Mouse (Mus musculus) limb, embryonic 10.5 days (tissue): ENCODE results near the gene Anln. TPM values are rescaled to one million over a fixed set of nuclear protein-coding genes. Genes with fewer than 3 reads are reported as not detected.

ENCODE experiments used
- DNase-seq: peaks from one replicate; pipeline ENCODE4 v3.0.0-alpha.2; 2017; ENCODE audit warnings: low spot score
- H3K27ac ChIP-seq: fragments of 300-500 bp; sonication (generic); 2 replicates; pipeline ENCODE4 v1.5.1; 2016; ENCODE audit warnings: mild to moderate bottlenecking
- H3K27me3 ChIP-seq: fragments of 300-500 bp; sonication (generic); 2 replicates; pipeline ENCODE4 v1.6.1; 2016; ENCODE audit warnings: low read depth, mild to moderate bottlenecking; ENCODE audit not compliant: poor library complexity, severe bottlenecking
- H3K36me3 ChIP-seq: fragments of 300-500 bp; sonication (generic); 2 replicates; pipeline ENCODE4 v1.6.1; 2016; ENCODE audit warnings: mild to moderate bottlenecking, moderate library complexity
- H3K4me1 ChIP-seq: fragments of 300-500 bp; sonication (generic); 2 replicates; pipeline ENCODE4 v1.6.1; 2016
- H3K4me3 ChIP-seq: fragments of 300-500 bp; sonication (generic); 2 replicates; pipeline ENCODE4 v1.5.1; 2016; ENCODE audit warnings: mild to moderate bottlenecking, moderate library complexity
- H3K9me3 ChIP-seq: fragments of 300-500 bp; sonication (generic); replicated peaks from 2 replicates; pipeline ENCODE4 v1.6.1; 2016; ENCODE audit warnings: mild to moderate bottlenecking
- WGBS: fragments of 180-500 bp; shearing (Covaris S2); methylation state at CpG from one replicate; pipeline ENCODE4 v1.1.7; 2016; 5-methylcytosine and 5-hydroxymethylcytosine counted together
- polyA plus RNA-seq: library from polyadenylated mRNA; unstranded; fragments of >200 nt; fragmentation: Nextera tagmentation; extraction: Ambion mirVana; gene quantifications from 2 replicates; pipeline ENCODE4 v1.2.1, GENCODE M21; 2016

The Anln gene
- polyA plus RNA-seq, 1 experiment from 2014 or later: 48.6 TPM

GRCm38 (mm10) chr9:22389736-22390245 is 803 bp upstream of the Anln start:
- Histone ChIP-seq H3K27ac (peak overlapping the region; percentile 90), H3K36me3 (peaks cover 13% of the 10 kb centered on the region), H3K4me3 (peak overlapping the region; percentile 95), H3K27me3 (no peaks in the 10 kb centered on the region), H3K9me3 (no peaks in the 10 kb centered on the region), H3K4me1 (peaks cover 23% of the 10 kb centered on the region)
- no peak for DNase-seq
- 71% methylated on average over 6 of the region's 6 CpGs for WGBS

GRCm38 (mm10) chr9:22388401-22388980 is 497 bp downstream of the Anln start:
- Histone ChIP-seq H3K4me1 (peaks cover 23% of the 10 kb centered on the region), H3K27me3 (no peaks in the 10 kb centered on the region), H3K4me3 (peak overlapping the region; percentile 95), H3K36me3 (peaks cover 21% of the 10 kb centered on the region), H3K27ac (peak overlapping the region; percentile 90), H3K9me3 (no peaks in the 10 kb centered on the region)
- DNase-seq: no peak
- WGBS: 0% methylated on average over 37 of the region's 41 CpGs

DNA sequence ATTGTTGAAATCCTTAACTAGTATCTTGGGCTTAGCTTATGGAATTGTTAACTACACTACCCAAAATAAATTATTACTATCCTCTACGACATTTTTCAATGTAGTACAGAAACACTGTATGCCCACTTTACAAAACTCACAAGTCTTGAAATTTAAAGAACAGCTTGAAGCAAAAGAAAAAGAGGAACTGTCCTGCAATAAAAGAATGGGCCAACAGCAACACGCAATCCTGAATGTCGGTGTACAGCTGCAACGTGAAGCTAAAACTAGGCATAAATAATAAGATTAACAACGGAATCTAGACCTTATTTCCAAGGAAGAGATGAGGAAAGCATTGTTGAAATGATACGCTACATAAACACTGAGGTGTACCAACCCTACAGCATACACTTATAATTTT is 1.1 kb downstream of the Anln start:
- Histone ChIP-seq H3K4me3 (peak overlapping the region; percentile 95), H3K4me1 (peaks cover 23% of the 10 kb centered on the region), H3K27ac (peak overlapping the region; percentile 90), H3K27me3 (no peaks in the 10 kb centered on the region), H3K36me3 (peaks cover 27% of the 10 kb centered on the region), H3K9me3 (no peaks in the 10 kb centered on the region)
- no peak for DNase-seq
- 31% methylated on average over 6 of the region's 6 CpGs for WGBS

- H3K4me1 ChIP-seq: peaks cover 23% of the 10 kb centered on the region
- H3K27me3 ChIP-seq: no peaks in the 10 kb centered on the region
- no peak for DNase-seq
- WGBS: 90% methylated on average over 2 of the region's 2 CpGs
- H3K27ac ChIP-seq: no peak overlapping the region
- peaks cover 47% of the 10 kb centered on the region for H3K36me3 ChIP-seq
- no peak overlapping the region for H3K4me3 ChIP-seq
- H3K9me3 ChIP-seq: no peaks in the 10 kb centered on the region
These were observed 3.1 kb downstream of the Anln start for GRCm38 (mm10) chr9:22385890-22386289.

DNA sequence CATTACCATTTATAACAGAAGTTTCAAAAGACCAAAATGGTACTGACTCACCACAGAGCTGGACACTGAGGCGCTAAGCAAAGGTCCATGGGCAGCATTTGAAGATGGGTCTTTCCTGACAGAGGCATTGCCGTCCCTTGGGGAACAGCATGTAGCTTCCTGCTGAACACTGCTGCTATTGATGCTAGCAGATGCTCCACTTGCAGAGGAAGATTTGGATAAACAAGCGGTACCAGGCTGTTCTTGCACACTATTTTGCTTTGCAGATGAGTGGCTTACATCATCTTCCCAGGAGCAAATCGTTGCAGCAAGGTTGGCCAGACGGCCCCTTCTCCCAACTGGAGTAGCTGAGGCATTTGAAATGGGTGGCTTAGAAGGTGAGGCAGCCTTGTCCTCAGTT is 12.9 kb downstream of the Anln start:
- Histone ChIP-seq H3K36me3 (peaks cover 96% of the 10 kb centered on the region), H3K4me1 (no peaks in the 10 kb centered on the region), H3K27ac (no peak overlapping the region), H3K4me3 (no peak overlapping the region), H3K9me3 (0 out of 2 replicates have a peak, but pooled peaks cover 1% of the 10 kb centered on the region), H3K27me3 (no peaks in the 10 kb centered on the region)
- 91% methylated on average over 5 of the region's 5 CpGs for WGBS
- DNase-seq: no peak

DNA sequence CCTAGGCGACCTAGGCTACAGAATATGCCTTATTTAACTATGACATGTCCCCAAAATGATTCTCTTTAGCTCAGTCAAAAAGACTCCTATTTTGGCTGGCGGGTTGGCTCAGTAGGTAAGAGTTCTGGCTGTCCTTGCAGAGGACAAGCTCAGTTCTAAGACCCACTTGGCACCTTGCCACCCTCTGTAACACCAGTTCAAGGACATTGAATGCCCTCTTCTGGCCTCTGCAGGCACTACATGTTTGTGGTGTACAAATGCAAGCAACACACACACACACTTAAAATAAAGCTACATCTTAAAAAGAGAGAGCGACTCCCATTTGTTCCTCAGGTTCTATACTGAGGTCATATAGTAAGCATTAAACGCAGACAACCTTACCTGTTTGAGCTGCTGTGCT is 16.2 kb downstream of the Anln start:
- Histone ChIP-seq H3K27me3 (no peaks in the 10 kb centered on the region), H3K36me3 (peaks cover 96% of the 10 kb centered on the region), H3K9me3 (no peaks in the 10 kb centered on the region), H3K27ac (no peak overlapping the region), H3K4me1 (no peaks in the 10 kb centered on the region), H3K4me3 (no peak overlapping the region)
- WGBS: 96% methylated on average over 4 of the region's 4 CpGs
- DNase-seq: no peak

- no peak for DNase-seq
- no peaks in the 10 kb centered on the region for H3K9me3 ChIP-seq
- peaks cover 99% of the 10 kb centered on the region for H3K36me3 ChIP-seq
- no peak overlapping the region for H3K27ac ChIP-seq
- H3K27me3 ChIP-seq: no peaks in the 10 kb centered on the region
- H3K4me1 ChIP-seq: no peaks in the 10 kb centered on the region
- H3K4me3 ChIP-seq: no peak overlapping the region
- 94% methylated on average over 6 of the region's 6 CpGs for WGBS
These were observed 21.0 kb downstream of the Anln start for GRCm38 (mm10) chr9:22368030-22368429.

GRCm38 (mm10) chr9:22366621-22367020 is 22.4 kb downstream of the Anln start:
- H3K27me3 ChIP-seq: no peaks in the 10 kb centered on the region
- H3K36me3 ChIP-seq: peaks cover 99% of the 10 kb centered on the region
- no peak overlapping the region for H3K27ac ChIP-seq
- WGBS: 96% methylated on average over 10 of the region's 10 CpGs
- no peaks in the 10 kb centered on the region for H3K4me1 ChIP-seq
- no peak for DNase-seq
- no peaks in the 10 kb centered on the region for H3K9me3 ChIP-seq
- no peak overlapping the region for H3K4me3 ChIP-seq

DNA sequence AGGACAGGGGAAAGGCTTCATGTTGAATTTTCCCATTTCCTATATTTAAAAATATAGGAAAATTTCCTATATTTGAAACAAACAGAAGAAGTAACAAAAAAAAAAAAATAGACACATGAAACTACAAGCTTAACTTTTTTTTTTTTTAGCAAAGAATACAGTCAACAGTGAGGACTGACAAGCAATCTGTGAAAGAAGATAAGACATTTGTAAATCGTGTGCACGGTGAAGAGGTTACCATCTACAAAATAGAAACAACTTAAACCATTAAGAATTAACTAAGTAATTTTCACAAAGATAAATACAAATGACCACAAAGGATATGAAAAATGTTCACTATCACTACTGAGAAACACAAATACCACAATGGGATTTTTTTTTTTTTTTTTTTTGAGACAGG is 22.8 kb downstream of the Anln start:
- no peaks in the 10 kb centered on the region for H3K4me1 ChIP-seq
- DNase-seq: no peak
- peaks cover 99% of the 10 kb centered on the region for H3K36me3 ChIP-seq
- no peak overlapping the region for H3K4me3 ChIP-seq
- H3K27ac ChIP-seq: no peak overlapping the region
- H3K9me3 ChIP-seq: no peaks in the 10 kb centered on the region
- no peaks in the 10 kb centered on the region for H3K27me3 ChIP-seq
- WGBS: 97% methylated on average over 2 of the region's 2 CpGs

DNA sequence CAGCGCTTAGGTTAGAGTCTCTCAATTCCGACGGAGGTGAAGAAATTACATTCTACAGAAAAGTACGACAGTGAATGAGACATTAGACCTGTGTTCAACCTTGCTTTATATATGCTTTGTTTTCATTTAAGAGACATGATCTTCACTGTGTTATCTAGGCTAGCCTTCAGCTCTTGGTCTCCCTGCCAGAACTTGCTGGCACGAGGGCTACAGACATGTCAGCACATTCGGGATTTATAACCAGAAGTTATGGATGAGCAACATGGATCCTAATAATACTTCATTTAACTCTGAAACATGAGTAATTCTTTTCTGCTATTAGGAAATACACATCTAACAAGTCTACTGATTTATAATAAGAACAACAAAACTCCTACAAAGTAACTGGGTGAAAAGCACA is 28.1 kb downstream of the Anln start:
- H3K9me3 ChIP-seq: no peaks in the 10 kb centered on the region
- 91% methylated on average over 6 of the region's 6 CpGs for WGBS
- DNase-seq: no peak
- H3K4me3 ChIP-seq: no peak overlapping the region
- no peaks in the 10 kb centered on the region for H3K4me1 ChIP-seq
- no peaks in the 10 kb centered on the region for H3K27me3 ChIP-seq
- peaks cover 99% of the 10 kb centered on the region for H3K36me3 ChIP-seq
- no peak overlapping the region for H3K27ac ChIP-seq

DNA sequence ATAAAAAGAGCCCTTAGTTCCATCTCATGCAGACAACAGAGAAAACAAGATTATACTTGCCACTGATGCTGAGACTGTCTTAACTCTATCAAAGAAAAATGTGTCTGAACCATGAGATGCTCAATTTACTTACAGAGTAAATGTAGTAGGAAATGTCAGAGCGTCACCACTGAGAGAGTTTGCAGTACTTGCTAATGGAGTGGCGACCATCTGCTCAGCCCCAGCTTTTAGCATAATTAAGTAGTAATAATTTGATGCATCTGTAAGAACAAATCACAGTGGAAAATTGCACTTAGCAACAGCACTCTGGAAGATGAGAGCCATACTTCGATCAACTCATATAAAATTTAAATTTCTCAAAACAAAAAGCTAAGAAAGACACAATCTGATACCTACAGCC is 33.1 kb downstream of the Anln start:
- peaks cover 97% of the 10 kb centered on the region for H3K36me3 ChIP-seq
- no peak for DNase-seq

GRCm38 (mm10) chr9:22353901-22354300 is 35.1 kb downstream of the Anln start:
- Histone ChIP-seq H3K27ac (no peak overlapping the region), H3K27me3 (no peaks in the 10 kb centered on the region), H3K36me3 (peaks cover 93% of the 10 kb centered on the region), H3K4me3 (no peak overlapping the region), H3K4me1 (no peaks in the 10 kb centered on the region), H3K9me3 (no peaks in the 10 kb centered on the region)
- WGBS: 80% methylated on average over 5 of the region's 5 CpGs
- no peak for DNase-seq

More for the DNA sequence above, 33.1 kb downstream of the Anln start:
- no peaks in the 10 kb centered on the region for H3K4me1 ChIP-seq
- H3K4me3 ChIP-seq: no peak overlapping the region
- H3K27me3 ChIP-seq: no peaks in the 10 kb centered on the region
- 90% methylated on average over 3 of the region's 3 CpGs for WGBS
- no peak overlapping the region for H3K27ac ChIP-seq
- no peaks in the 10 kb centered on the region for H3K9me3 ChIP-seq

GRCm38 (mm10) chr9:22353465-22353864 is 35.5 kb downstream of the Anln start:
- WGBS: 93% methylated on average over 5 of the region's 5 CpGs
- Histone ChIP-seq H3K4me1 (no peaks in the 10 kb centered on the region), H3K27ac (no peak overlapping the region), H3K36me3 (peaks cover 91% of the 10 kb centered on the region), H3K27me3 (no peaks in the 10 kb centered on the region), H3K9me3 (no peaks in the 10 kb centered on the region), H3K4me3 (no peak overlapping the region)
- DNase-seq: no peak

DNA sequence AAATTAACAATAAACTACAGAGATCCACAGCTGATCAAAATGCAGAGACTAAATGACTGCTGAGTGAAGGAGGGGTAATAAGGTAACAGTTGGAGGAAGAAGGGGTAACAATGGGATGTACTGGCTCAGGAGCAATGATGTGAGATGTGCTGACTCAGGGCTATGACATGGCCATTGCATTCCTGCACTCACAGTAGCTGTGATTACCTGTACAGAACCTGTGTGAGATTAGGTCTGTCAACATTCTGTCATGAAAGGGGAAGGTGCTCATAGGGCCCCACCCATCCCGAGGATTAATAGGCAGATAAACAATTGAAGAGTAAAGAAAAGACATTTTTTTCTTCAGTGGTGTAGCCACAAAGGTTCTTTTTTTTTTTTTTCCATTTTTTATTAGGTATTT is 48.7 kb downstream of the Anln start:
- Histone ChIP-seq H3K27me3 (no peaks in the 10 kb centered on the region), H3K27ac (no peak overlapping the region), H3K9me3 (no peaks in the 10 kb centered on the region), H3K4me1 (no peaks in the 10 kb centered on the region), H3K36me3 (peaks cover 89% of the 10 kb centered on the region), H3K4me3 (no peak overlapping the region)
- no peak for DNase-seq
- 90% methylated on average over 1 of the region's 1 CpGs for WGBS
